In the genomic region with DNA sequence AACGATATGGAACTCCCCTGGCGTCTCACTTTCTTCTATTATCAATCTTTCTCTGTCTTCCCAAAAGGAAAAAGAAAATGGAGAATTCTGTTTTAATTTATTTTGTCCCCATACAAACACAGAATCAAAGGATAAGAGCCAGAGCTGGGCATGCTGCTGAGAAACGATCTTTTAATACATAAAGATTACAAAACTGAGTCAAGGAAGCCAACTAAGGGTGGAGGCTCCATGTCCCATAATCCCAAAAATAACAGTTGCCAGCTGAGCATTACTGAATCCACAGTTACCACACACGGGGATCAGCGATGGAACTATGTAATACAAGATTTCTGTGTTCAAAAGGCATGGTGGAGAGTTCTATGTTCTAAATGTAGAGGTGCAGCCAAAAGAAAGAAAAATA, we compare ENCODE assay signal across 30 mouse cellular contexts.
"Had no signal": no experiment of that assay in that cellular context is flagged by ENCODE, and none has a peak within 500 bp of the region (broad histone marks: within the 10 kb centered on the region; RNA-seq: fewer than 3 reads in every experiment).

No protein-coding gene starts in this region.

- H3K9ac ChIP-seq: limb, embryonic 12.5 days; limb, embryonic 13.5 days; limb, embryonic 15.5 days; liver, embryonic 12.5 days; liver, embryonic 13.5 days; liver, embryonic 14.5 days; liver, embryonic 15.5 days; liver, postnatal 0 days; lung, embryonic 14.5 days; lung, embryonic 15.5 days; midbrain, embryonic 12.5 days; midbrain, embryonic 15.5 days; neural tube, embryonic 12.5 days had no signal

- DNase-seq: left cerebral cortex, postnatal 4 days; liver; liver, embryonic 13.5 days; liver, postnatal 0 days; lung, adult 18-20 months; lung, adult 2 months; lung, embryonic 14.5 days; lung, postnatal 10 days; lung, postnatal 14 days; lung, postnatal 36 days; lung, postnatal 4 days; midbrain, embryonic 14.5 days had no signal

- H3K4me3 ChIP-seq: limb, embryonic 10.5 days; limb, embryonic 12.5 days; limb, embryonic 13.5 days; limb, embryonic 15.5 days; liver, embryonic 12.5 days; liver, embryonic 13.5 days; liver, embryonic 15.5 days; lung, embryonic 15.5 days; megakaryocyte, embryonic 14.5 days; midbrain, embryonic 10.5 days; midbrain, embryonic 12.5 days; midbrain, embryonic 15.5 days; myocyte; neural tube, embryonic 12.5 days had no signal

- H3K36me3 ChIP-seq: limb, embryonic 10.5 days; limb, embryonic 12.5 days; limb, embryonic 13.5 days; limb, embryonic 15.5 days; liver, embryonic 12.5 days; liver, embryonic 13.5 days; liver, embryonic 15.5 days; lung, embryonic 15.5 days; midbrain, embryonic 10.5 days; midbrain, embryonic 12.5 days; midbrain, embryonic 15.5 days; neural tube, embryonic 12.5 days had no signal

- ATAC-seq: liver, embryonic 12.5 days; liver, postnatal 0 days; lung, postnatal 0 days; midbrain, embryonic 15.5 days; midbrain, embryonic 16.5 days had no signal

- H3K4me2 ChIP-seq: limb, embryonic 12.5 days; limb, embryonic 13.5 days; limb, embryonic 15.5 days; liver, embryonic 11.5 days; liver, embryonic 12.5 days; liver, embryonic 13.5 days; liver, embryonic 15.5 days; lung, embryonic 14.5 days; lung, embryonic 15.5 days; midbrain, embryonic 12.5 days; midbrain, embryonic 15.5 days; neural tube, embryonic 12.5 days had no signal

- H3K9me3 ChIP-seq: limb, embryonic 10.5 days; limb, embryonic 12.5 days; limb, embryonic 13.5 days; limb, embryonic 15.5 days; liver, embryonic 12.5 days; liver, embryonic 13.5 days; liver, embryonic 15.5 days; lung, embryonic 15.5 days; midbrain, embryonic 10.5 days; midbrain, embryonic 12.5 days; midbrain, embryonic 15.5 days; neural tube, embryonic 12.5 days had no signal

- H3K27ac ChIP-seq: limb, embryonic 10.5 days; limb, embryonic 12.5 days; limb, embryonic 13.5 days; limb, embryonic 15.5 days; liver, embryonic 12.5 days; liver, embryonic 13.5 days; liver, embryonic 14.5 days; liver, embryonic 15.5 days; lung, embryonic 15.5 days; macrophage; midbrain, embryonic 10.5 days; midbrain, embryonic 12.5 days; midbrain, embryonic 15.5 days; neural tube, embryonic 12.5 days had no signal

- H3K27me3 ChIP-seq: limb, embryonic 12.5 days; limb, embryonic 13.5 days; limb, embryonic 15.5 days; liver, embryonic 12.5 days; liver, embryonic 13.5 days; liver, embryonic 15.5 days; lung, embryonic 15.5 days; megakaryocyte, embryonic 14.5 days; midbrain, embryonic 12.5 days; midbrain, embryonic 15.5 days; neural tube, embryonic 12.5 days had no signal

- H3K4me1 ChIP-seq: limb, embryonic 15.5 days; liver, embryonic 12.5 days; liver, embryonic 13.5 days; liver, embryonic 15.5 days; megakaryocyte, embryonic 14.5 days; midbrain, embryonic 12.5 days; midbrain, embryonic 15.5 days; neural tube, embryonic 12.5 days had no signal
